Mouse (Mus musculus) small intestine, adult 10 weeks (tissue): ENCODE measurements around the gene Senp7. TPM values are rescaled to one million over a fixed set of nuclear protein-coding genes. Genes with fewer than 3 reads are reported as not detected.

ENCODE experiments used
- polyA plus RNA-seq: library from polyadenylated mRNA; stranded (reverse); fragments of 350-450 nt; fragmentation: Illumina TruSeq; extraction: RNeasy Lipid Tissue Mini Kit (QIAGEN cat#74804); gene quantifications from one replicate; pipeline ENCODE4 v1.2.3, GENCODE M21; 2014; ENCODE audit warnings: low replicate concordance

The Senp7 gene
- 33.7 TPM for polyA plus RNA-seq

DNA sequence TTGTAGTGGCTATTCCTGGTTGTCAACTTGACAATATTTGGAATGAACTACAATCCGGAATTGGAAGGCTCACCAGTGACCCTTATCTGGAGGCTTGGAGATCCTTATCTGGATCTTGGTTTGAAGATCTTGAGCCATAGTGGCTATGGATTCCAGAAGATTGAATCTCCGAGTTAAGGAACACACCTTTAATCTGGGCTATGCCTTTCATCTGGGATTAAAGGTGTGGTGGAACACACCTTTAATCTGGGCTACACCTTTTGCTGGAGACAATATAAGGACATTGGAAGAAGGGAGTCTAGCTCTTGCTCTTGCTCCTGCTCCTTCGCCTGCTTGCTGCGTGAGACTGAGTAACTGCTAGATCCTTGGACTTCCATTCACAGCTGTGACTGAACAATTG, at the start of gene Senp7:
TSS of gene Senp7 (plus strand) at position 301 of the 400 bp plus-strand sequence.

DNA sequence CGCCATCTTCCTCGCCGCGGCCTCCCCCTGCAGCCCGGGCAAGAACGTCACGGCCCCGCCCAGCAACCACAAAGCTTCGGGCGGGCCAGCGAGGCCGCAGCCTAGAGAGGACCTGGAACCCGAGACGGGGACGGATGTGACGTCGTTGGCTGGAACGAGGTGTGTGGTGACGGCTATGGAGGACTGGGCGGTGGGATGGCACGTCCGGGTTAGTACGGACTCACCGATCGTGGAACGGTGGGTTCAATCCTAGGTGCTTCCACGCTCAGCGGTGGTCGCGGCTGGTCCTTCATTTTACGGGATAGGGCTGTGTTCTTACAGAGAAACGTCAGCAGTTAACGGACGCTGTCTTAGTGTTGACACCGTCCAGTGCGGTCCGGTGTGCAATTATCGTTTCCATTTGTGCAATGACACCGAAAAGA, 18.5 kb upstream of the Senp7 start, which contains the start of gene Pcnp:
TSS of gene Pcnp (minus strand) at position 79 of the 422 bp plus-strand sequence.

GRCm38 (mm10) chr16:56037138-56038010, 10.8 kb upstream of the Senp7 start, which contains the start of gene Trmt10c:
Gene Trmt10c, minus strand, starts transcription at chr16:56037819.

DNA sequence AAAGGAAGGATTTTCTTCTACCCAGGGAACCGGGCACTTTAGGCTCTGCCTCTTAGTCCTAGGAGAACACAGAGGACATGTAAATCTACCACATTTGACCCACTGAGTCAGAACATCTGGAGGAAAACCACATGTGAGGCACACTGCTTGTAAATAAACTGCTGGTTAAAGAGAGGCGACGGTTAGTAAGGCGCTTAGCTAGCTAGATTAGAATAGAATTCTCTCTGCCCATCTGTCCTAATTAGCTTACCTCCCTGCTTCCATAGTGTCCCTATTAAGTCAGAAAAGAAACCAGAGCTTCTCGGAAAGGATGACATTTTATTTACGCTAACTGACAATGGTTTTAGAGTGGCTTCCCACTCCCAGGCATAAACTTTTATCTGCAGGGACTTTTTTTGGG, 155.9 kb downstream of the Senp7 start, which contains the start of gene Impg2:
TSS of gene Impg2 (plus strand) at position 263 of the 400 bp plus-strand sequence.

Other genes starting within 250 kb of the Senp7 start
- gene Nfkbiz, start 209.4 kb upstream of the Senp7 start, polyA plus RNA-seq = 75.0 TPM
- 0.82 TPM for gene Nxpe3, start 153.1 kb upstream of the Senp7 start, polyA plus RNA-seq
- 4.3 TPM for gene Cep97, start 113.5 kb upstream of the Senp7 start, polyA plus RNA-seq
- 291 TPM for gene Rpl24, start 82.1 kb upstream of the Senp7 start, polyA plus RNA-seq
- 34.0 TPM for gene Zbtb11, start 74.5 kb upstream of the Senp7 start, polyA plus RNA-seq
- 304 TPM for gene Pcnp, start 18.6 kb upstream of the Senp7 start, polyA plus RNA-seq
- gene Trmt10c, start 10.5 kb upstream of the Senp7 start, polyA plus RNA-seq = 46.0 TPM
- gene Impg2, start 156.0 kb downstream of the Senp7 start, polyA plus RNA-seq = 3.8 TPM